Mouse (Mus musculus) small intestine, adult 2 months (tissue): Measurements from ENCODE around the gene Zfp385b.

ENCODE experiments used
- CTCF ChIP-seq: fragments of 200-500 bp; IDR thresholded peaks from 2 replicates; pipeline ENCODE4 v1.5.1; 2012; ENCODE audit warnings: low read depth, mild to moderate bottlenecking, control low read depth, inconsistent platforms, low read length, moderate library complexity, mixed read lengths; ENCODE audit not compliant: insufficient replicate concordance, insufficient read length; ENCODE audit errors: extremely low read depth
- POLR2A ChIP-seq: fragments of 200-500 bp; IDR thresholded peaks from 2 replicates; pipeline ENCODE4 v1.6.1; 2012; ENCODE audit warnings: low read depth, mild to moderate bottlenecking, control low read depth, inconsistent platforms, low read length, moderate library complexity

DNA sequence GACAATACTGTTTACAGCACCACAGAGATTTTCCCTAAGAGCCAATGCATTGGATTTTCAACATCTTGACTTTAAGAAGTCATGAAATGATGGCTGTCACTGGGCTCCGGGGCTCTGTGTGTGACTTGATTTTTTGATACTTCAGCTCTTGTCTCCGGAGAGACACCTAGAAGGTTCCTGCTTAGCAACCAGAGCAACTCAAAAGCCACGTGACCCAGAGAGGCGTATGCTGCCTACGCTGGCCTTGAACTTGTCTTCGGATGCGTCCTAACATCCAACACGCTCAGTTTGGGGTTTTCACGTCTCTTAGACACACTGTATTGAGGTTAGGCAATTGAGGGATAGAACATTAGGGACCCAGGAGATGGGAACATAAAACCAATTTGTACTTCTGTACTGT, 407.3 kb downstream of the Zfp385b start:
- TF ChIP-seq POLR2A (no peak), CTCF (no peak)
